Mouse (Mus musculus) CD4-positive, CD25-positive, alpha-beta regulatory T cell, adult 4 months (primary cell): ENCODE measurements at regions not wholly inside any gene's neighbourhood (a gene's known extent, or its start where the extent isn't known, plus 50 kb on each side); places are given as distances from the start of the nearest gene placed in this dataset.

Source experiments
- ATAC-seq: one replicate; pipeline ENCODE4 v1.8.0; 2017

GRCm38 (mm10) chr6:31200705-31201104 is 197.8 kb upstream of the Mkln1 start:
- ATAC-seq = no peak

DNA sequence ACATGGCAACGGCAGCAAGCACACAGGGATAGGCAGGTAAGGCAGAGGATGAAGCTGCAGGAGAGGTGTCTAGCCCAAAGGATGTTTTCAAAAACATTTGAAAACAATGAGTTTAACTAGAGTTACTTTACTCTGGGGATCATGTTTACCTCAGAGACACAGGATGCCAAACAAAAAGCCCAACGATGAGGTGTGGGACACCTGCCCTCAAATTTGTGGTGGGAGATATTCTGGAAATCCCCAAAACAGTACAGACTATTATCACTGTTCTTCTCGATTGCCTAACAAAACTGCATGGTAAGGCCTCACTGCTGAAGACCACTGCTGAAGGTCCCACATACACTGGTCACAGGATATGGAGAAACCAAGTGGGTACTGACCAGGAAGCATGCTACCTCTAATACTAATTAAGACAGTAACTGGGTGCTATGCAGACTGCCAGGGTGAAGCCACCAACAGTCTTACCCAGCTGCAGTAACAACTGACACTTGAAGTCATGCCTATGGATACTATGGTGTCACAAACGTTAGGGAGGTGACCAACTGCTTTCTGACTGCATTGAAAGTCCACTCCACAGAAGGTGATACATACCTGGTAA is 197.1 kb upstream of the Mkln1 start:
- peak; percentile 68 for ATAC-seq

DNA sequence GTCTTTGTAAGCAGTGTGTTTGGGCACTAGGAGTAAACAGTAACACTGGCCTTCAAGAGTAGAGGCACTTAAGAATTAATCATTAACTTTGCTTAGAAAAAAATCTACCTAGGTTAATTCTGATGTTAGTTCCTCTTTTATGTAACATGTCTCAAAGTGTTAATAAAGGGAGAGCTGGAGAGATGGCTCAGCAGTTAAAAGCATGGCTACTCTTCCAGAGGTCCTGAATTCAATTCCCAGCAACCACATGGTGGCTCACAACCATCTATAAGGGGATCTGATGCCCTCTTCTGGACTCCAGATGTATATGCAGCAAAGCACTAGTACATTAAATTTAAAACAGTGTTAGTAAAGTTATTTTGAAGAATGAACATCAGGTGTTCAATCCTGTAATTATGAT is 195.9 kb upstream of the Mkln1 start:
- ATAC-seq = no peak

GRCm38 (mm10) chr6:31204434-31204833 is 194.1 kb upstream of the Mkln1 start:
- no peak for ATAC-seq

GRCm38 (mm10) chr6:31204839-31205238 is 193.7 kb upstream of the Mkln1 start:
- ATAC-seq = no peak

DNA sequence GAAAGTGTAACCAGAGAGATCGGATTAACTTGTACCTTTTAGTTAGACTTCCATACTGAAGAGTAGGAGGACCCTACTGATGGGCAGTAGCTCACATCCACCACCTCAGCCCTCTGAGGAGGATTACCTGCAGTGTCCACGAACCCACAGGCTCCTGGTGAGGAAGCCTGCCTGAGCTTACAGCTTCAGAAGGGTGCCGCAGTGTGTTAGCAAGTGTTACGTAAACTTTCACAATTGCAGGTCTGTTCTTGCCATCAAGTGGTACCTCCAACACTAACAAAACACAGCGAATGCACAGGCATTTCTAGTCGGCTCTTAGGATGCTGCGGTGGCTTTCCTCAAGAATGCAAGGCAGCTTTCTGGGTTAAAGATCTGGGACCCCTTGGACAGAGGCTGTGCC is 192.4 kb upstream of the Mkln1 start:
- no peak for ATAC-seq

DNA sequence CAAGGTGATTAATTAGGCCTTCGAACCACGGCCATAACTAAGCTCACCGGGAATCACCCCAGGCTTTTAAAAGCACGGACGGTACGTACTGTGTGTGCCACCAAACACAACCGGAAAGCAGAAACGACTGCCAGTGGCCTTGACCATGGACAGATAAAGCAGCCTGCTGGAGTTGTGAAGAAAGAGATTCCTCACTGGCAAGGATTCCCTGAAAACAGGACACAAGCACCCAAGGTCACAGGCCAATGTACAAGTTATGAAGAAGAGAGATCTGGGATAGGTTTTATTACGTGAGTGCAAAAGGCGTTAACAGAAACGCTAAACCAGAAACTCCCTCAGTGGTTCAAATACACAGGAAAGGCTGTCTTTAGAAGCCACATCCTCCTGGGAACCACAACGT is 191.3 kb upstream of the Mkln1 start:
- ATAC-seq = no peak

GRCm38 (mm10) chr6:31208224-31208623 is 190.3 kb upstream of the Mkln1 start:
- no peak for ATAC-seq

DNA sequence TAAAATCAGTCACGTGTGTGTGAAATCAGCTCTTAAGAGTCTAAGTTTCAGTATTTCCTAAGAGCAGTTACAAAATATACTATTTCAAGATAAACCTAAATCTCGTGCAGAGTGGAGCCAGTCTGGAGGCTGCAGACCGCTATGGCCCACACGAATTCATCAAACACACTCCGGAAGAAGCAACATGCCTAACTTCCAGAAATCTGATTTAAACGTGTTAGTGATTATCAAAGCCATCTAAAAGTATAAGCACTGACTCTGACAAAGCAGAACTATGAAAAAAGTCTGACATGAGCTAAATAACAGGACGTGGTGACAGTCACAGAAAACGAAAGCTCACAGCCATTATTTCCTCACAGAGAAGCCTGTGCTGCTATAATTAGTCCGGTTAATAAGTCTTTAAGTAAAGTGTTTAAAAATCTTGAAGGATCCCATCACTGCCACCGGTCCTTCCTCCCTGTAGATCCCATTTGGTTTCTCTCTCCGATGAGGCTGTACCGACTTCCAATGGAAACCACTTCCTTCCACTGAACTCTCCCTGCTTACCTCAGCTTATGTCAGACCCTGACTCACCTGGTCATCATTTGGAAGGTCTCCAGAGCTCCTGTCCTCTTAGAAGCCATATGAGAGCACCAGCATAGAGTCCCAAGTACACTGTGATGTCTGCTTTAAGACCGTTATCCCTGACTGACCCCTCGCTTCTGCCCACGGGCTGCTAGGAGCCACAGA is 189.0 kb upstream of the Mkln1 start:
- ATAC-seq = peak; percentile 64

GRCm38 (mm10) chr6:31210209-31210714 is 188.3 kb upstream of the Mkln1 start:
- peak; percentile 10 for ATAC-seq

- no peak for ATAC-seq
Observed at GRCm38 (mm10) chr6:31211091-31211490, 187.4 kb upstream of the Mkln1 start.

- no peak for ATAC-seq
Observed at GRCm38 (mm10) chr6:31211616-31212015, 186.9 kb upstream of the Mkln1 start.

GRCm38 (mm10) chr6:31212080-31212479 is 186.5 kb upstream of the Mkln1 start:
- no peak for ATAC-seq

DNA sequence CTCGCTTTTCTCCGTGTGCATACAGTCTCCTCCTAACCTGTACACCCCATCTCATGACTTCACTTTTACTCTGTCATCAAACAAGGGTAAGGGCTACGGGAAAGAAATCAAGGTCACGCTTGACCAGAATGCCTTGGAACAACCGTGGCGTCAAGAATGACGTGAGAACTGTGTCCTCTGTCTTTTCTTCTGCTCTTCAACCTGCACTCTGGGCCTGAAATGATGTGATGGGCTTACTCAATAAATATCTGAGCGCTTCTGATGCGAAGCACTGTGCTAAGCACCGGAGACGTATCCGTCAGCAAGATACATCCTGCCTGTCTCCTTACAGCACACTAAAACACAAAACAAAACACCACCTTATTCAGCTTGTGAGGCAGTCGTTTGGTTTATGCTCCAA is 185.8 kb upstream of the Mkln1 start:
- no peak for ATAC-seq

GRCm38 (mm10) chr6:31213161-31213560 is 185.4 kb upstream of the Mkln1 start:
- ATAC-seq = no peak

DNA sequence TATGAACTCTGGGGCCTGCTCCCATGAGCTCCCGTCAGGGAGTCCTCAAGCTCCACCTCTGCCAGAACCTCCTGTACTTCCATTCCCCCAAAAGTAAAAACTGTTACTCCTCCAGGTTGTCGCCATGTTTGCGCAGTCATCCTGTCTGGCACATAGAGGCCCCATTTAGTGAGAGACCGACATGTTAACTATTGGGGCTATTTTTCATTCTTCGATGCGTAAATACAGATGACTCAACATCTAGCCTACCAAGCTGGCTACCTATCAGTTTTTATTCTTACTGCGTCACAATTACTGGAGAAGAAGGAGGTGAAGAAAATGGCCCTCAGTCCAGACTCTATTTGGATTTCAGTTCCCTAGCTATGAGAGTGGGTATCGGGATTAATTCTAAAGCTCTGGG is 182.9 kb upstream of the Mkln1 start:
- no peak for ATAC-seq

GRCm38 (mm10) chr6:31216206-31217059 is 182.1 kb upstream of the Mkln1 start:
- peak; percentile 38 for ATAC-seq

DNA sequence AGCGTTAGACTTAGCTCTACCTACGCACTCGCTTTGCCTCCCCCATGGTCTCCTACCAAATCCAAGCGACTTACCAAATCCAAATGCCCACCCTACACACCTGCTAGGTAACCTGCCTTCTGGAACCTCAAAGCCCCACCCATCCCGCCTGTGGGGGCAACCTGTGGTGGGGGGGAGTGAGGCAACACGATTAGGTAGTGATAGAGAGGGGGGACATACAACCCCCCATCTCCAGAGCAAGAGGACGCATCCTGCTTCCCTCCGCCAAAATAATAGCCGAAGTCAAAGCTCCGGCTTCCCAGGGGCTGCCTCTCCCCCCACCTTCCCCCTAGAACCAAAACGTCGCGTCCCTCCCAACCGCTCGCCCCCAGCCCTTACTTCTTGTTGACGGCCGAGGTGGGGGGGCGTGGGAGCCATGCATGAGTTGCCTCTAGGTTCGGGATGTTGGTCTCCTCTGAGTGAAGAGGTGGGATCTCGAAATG is 181.4 kb upstream of the Mkln1 start:
- peak; percentile 0 for ATAC-seq

DNA sequence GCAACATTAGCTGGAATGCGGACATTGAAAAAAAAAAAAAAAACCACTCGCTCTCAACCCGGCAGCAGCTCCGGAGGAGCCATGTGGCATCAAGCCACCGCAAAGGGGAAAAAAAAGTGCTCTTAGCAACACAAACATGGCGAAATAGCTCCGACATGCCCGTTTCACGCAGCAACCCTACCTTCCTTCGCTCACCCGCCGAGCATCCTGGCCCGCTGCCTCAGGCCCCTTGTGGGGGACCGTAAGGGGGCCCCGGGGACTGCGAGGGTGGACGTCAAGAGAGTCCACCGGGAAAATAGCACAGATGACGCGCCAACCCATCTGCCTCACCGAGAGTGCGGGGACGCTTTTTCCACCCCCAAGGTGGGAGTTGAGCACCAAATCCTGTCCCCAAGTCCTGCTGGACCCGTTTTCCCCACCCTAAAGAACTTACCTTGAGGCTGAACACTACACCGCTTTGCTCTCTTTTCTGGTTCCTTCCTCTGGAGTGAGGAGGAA is 180.8 kb upstream of the Mkln1 start:
- ATAC-seq = peak; percentile 0

DNA sequence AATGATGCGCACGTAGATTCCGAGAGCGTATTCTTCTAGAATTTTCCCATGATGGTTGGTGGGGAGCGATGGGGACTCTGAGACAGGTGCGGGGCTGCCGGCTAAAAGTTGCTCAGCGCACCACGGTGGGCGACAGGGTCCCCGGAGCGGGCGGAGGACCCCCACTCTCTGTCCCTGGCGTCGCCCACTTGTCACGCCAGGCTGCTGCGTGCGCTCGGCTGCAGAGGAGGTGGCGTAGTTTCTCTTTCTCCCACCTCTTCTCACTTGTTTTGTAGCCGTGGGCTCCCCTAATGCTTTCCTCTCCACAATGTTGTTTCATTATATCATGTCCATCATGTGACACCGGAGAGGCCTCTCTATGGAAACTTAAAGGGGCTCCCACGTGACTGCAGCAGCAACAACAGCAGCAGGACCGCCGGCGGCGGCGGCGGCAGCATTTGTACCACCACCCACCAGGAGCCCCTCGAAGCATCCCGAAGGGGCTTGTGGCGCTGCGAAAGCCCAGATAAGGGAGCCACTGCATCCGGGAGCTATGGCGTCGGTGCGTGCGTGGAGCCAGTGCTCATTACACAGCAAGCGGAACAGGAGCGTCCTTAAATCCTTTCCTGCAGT is 180.3 kb upstream of the Mkln1 start:
- peak; percentile 40 for ATAC-seq

DNA sequence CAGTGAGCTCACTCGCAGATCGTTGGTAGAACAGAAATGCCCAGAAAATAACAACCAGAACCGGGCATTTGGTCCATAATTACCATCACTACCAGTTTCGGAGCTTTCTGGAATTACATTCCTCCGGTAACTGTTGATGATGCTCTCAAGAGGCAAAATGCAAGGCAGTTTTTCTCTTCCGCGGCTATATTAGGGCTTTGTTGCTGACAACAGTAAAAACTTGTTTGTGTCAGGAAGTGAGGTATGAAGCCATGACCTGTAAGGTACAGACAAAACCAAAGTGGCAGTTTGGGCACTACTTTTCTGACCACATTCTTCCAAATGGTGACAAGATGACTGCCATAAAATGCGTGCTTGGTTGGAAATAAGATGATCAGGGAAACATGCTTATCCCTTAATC is 179.7 kb upstream of the Mkln1 start:
- ATAC-seq = peak; percentile 15

- no peak for ATAC-seq
Observed at GRCm38 (mm10) chr6:31219736-31220135, 178.8 kb upstream of the Mkln1 start.
